Mouse (Mus musculus) cortical plate, adult 2 months (tissue): ENCODE measurements around the gene Intu.

Experiments used
- CTCF ChIP-seq: fragments of 200-500 bp; IDR thresholded peaks from 2 replicates; pipeline ENCODE4 v1.5.1; 2011; ENCODE audit warnings: mild to moderate bottlenecking, control low read depth, low read length; ENCODE audit not compliant: insufficient read depth; ENCODE audit errors: extremely low read depth
- POLR2A ChIP-seq: fragments of 200-500 bp; IDR thresholded peaks from 2 replicates; pipeline ENCODE4 v1.6.1; 2011; ENCODE audit warnings: mild to moderate bottlenecking, low read length, control low read depth; ENCODE audit not compliant: insufficient read depth; ENCODE audit errors: extremely low read depth

DNA sequence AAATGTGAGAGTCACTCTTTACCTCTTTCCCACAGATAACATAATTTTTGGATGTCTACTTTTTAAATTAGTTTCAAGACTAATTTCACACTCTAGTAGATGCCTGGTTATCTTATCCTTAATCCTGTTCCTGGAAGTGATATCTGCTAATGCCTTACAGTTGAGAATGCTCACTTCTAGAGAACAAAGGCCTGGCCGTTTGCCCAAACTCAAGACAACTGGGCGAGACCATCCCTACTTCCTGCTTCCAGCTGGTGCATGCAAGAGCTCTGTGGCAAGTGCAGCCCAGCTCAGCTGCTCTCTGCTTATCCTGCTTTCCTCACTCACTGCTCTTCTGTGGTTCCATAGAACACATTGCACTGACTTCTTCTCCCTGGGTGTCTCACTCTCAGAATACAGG lies 163.4 kb downstream of the Intu start:
- TF ChIP-seq CTCF (no peak), POLR2A (no peak)
